Mouse (Mus musculus) liver, embryonic 14.5 days (tissue): Measurements from ENCODE around the gene Efcab12. TPM values are rescaled to one million over a fixed set of nuclear protein-coding genes. Genes with fewer than 3 reads are reported as not detected.

ENCODE experiments used
- ATAC-seq: fragments of 200-750 bp; cut with Nextera tagmentation; 2 replicates; pipeline ENCODE4 v1.8.0; 2017; ENCODE audit warnings: moderate number of reproducible peaks, mild to moderate bottlenecking, moderate library complexity; ENCODE audit not compliant: insufficient read depth
- DNase-seq, 3 experiments: peaks; one replicate each; pipeline ENCODE4 v3.0.0-alpha.2; 2012 to 2013; ENCODE audit warnings: low read depth in 3 of 3, low spot score in 3 of 3
- H3K27ac ChIP-seq: fragments of 300-500 bp; sonication (generic); 2 replicates; pipeline ENCODE4 v1.5.1; 2014; ENCODE audit warnings: moderate library complexity, mild to moderate bottlenecking, control low read depth, inconsistent platforms
- H3K27me3 ChIP-seq: fragments of 300-500 bp; sonication (generic); 2 replicates; pipeline ENCODE4 v1.6.1; 2014; ENCODE audit warnings: mild to moderate bottlenecking, low read length, moderate library complexity; ENCODE audit not compliant: control insufficient read depth, insufficient read depth
- H3K36me3 ChIP-seq: fragments of 300-500 bp; sonication (generic); replicated peaks from 2 replicates; pipeline ENCODE4 v1.6.1; 2014; ENCODE audit warnings: low read depth; ENCODE audit not compliant: control insufficient read depth, insufficient read depth
- H3K4me1 ChIP-seq, 2 experiments: fragments of 200-500 bp in 1 of 2; fragments of 300-500 bp in 1 of 2; sonication (generic) in 1 of 2; replicated peaks; 2 replicates each; pipeline ENCODE4 v1.6.1; 2012 to 2014; ENCODE audit warnings: antibody characterized with exemption in 1 of 2, inconsistent platforms in 1 of 2, low read length in 1 of 2; ENCODE audit not compliant: control insufficient read depth in 2 of 2, insufficient read depth in 2 of 2
- H3K4me2 ChIP-seq: fragments of 300-500 bp; sonication (generic); 2 replicates; pipeline ENCODE4 v1.6.1; 2014; ENCODE audit warnings: low read depth, mild to moderate bottlenecking, control low read depth, moderate library complexity
- H3K4me3 ChIP-seq, 2 experiments: fragments of 200-500 bp in 1 of 2; fragments of 300-500 bp in 1 of 2; sonication (generic) in 1 of 2; 2 replicates each; pipeline ENCODE4 v1.5.1; 2012 to 2014; ENCODE audit warnings: low read depth in 2 of 2, low read length in 2 of 2, mild to moderate bottlenecking in 2 of 2, control low read depth in 1 of 2, inconsistent platforms in 1 of 2, moderate library complexity in 1 of 2; ENCODE audit not compliant: insufficient read depth in 1 of 2
- H3K9ac ChIP-seq: fragments of 300-500 bp; sonication (generic); replicated peaks from 2 replicates; pipeline ENCODE4 v1.6.1; 2014; ENCODE audit warnings: mild to moderate bottlenecking, control low read depth, moderate library complexity
- H3K9me3 ChIP-seq: fragments of 300-500 bp; sonication (generic); 2 replicates; pipeline ENCODE4 v1.6.1; 2016; ENCODE audit warnings: low read length, mixed read lengths; ENCODE audit not compliant: control insufficient read depth
- CTCF ChIP-seq: IDR thresholded peaks from 2 replicates; pipeline ENCODE4 v1.5.1; 2016; ENCODE audit warnings: antibody characterized with exemption, low read depth, control low read depth
- EP300 ChIP-seq: IDR thresholded peaks from 2 replicates; pipeline ENCODE4 v1.6.1; 2016; ENCODE audit warnings: antibody characterized with exemption, low read depth
- WGBS: fragments of 180-500 bp; shearing (Covaris S2); extraction: QIAGEN DNeasy Blood & Tissue Kit; methylation state at CpG from one replicate; pipeline ENCODE4 v1.1.7; 2014; ENCODE audit not compliant: insufficient replicate concordance; 5-methylcytosine and 5-hydroxymethylcytosine counted together
- microRNA-seq: library from miRNA; unstranded; fragments of <30 nt; microRNA quantifications from one replicate; pipeline ENCODE4, GENCODE M21; 2016
- polyA plus RNA-seq, 2 experiments: library from polyadenylated mRNA; depleted of rRNA in 1 of 2; stranded (reverse) in 1 of 2; unstranded in 1 of 2; fragments of >200 nt; fragmentation: Nextera tagmentation in 1 of 2; extraction: Ambion mirVana in 1 of 2; gene quantifications; 2 replicates each; pipeline versions ENCODE4 v1.2.1 to v1.2.3; 2012 to 2014

Gene Efcab12
- polyA plus RNA-seq, 2 experiments, result 0.11 TPM; not detected in 1

DNA sequence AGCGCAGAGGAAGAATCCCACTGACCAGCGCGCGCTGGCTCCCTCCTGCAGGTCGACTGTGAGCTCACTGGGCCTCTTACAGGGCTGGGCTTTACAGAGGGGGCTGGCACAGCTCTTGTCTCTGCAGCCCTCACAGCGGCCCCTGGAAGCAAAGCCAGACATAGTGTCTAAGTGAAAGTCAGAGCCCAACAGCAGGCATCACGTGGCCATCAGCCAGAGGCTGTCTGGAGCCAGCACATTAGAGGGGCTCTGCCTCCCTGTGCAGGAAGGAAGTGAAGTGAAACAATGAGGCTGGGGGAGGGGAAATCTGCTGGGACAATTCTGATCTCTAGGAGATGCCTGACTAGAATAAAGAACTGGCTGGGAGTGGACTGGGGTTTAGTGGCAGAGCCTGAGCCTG is 74.0 kb downstream of the Efcab12 start:
- 6% methylated on average over 7 of the region's 7 CpGs for WGBS

DNA sequence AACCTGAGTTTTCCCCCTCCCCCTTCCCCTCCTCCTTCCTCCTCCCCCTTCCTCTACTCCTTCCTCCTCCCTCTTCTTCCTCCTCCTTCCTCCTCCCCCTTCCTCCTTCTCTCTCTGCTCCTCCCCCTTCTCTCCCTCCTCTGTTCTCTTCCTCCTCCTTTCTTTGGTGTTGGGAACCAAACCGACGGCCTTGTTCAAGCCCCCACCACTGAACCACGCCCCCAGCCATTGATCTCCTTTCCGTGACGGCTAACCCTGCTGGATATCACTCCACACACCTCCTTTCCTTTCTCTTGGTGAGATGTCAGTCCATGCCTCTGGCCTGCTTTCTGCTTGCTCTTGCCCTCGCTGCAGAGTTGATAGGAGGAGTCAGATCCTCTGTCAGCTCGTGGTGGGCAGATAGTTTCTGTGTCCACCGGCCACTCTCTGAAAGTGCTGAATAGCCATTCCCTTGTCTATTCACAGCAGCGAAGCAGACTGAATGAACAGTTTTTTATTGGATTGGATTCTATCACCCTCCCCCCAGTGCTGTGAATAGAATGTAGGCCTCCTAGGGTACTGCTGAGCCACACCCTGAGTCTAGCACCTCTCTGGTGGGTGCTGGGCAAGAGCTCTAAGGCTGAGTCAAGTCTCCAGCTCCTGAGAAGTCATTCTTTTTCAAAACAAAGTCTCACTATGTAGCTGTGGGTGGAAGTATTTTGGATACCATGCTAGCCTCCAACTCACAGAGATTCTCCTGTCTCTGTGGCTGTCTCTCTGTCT is 76.0 kb downstream of the Efcab12 start, which contains the start of gene Tmem40:
Tmem40 (minus strand) TSS at position 416 of the 762 bp plus-strand sequence.
- H3K9ac ChIP-seq, result peak within 1 kb of the TSS; percentile 11; the same call in 1 of the 2 replicates
- peaks cover 30% of the 10 kb centered on the region in 2 experiments for H3K4me1 ChIP-seq
- WGBS, result 2% methylated on average over 9 of the region's 9 CpGs
- DNase-seq (no peak), ATAC-seq (no peak)
- H3K36me3 ChIP-seq, result no peaks in the 10 kb centered on the region
- no peaks in the 10 kb centered on the region for H3K27me3 ChIP-seq
- TF ChIP-seq CTCF, result no peak
- no peak for TF ChIP-seq EP300
- peak within 1 kb of the TSS; percentile 56 for H3K4me2 ChIP-seq
- H3K4me3 ChIP-seq, result peak within 1 kb of the TSS in 1 of 2 experiments; percentile 10; a peak in 1 of 4 replicates
- peak within 1 kb of the TSS; percentile 6; the same call in 1 of the 2 replicates for H3K27ac ChIP-seq
- H3K9me3 ChIP-seq, result no peaks in the 10 kb centered on the region

More for the DNA sequence above, 74.0 kb downstream of the Efcab12 start:
- ATAC-seq, result peak; percentile 42
- peaks cover 17 to 30% of the 10 kb centered on the region in 2 experiments for H3K4me1 ChIP-seq
- no peak overlapping the region; the same call in 1 of the 2 replicates for H3K9ac ChIP-seq
- TF ChIP-seq EP300 (no peak), CTCF (no peak)
- H3K27me3 ChIP-seq, result no peaks in the 10 kb centered on the region
- H3K27ac ChIP-seq, result no peak overlapping the region
- H3K9me3 ChIP-seq, result no peaks in the 10 kb centered on the region
- H3K36me3 ChIP-seq, result no peaks in the 10 kb centered on the region
- no peak overlapping the region for H3K4me3 ChIP-seq
- peak overlapping the region; percentile 14 for H3K4me2 ChIP-seq
- no peak for DNase-seq

DNA sequence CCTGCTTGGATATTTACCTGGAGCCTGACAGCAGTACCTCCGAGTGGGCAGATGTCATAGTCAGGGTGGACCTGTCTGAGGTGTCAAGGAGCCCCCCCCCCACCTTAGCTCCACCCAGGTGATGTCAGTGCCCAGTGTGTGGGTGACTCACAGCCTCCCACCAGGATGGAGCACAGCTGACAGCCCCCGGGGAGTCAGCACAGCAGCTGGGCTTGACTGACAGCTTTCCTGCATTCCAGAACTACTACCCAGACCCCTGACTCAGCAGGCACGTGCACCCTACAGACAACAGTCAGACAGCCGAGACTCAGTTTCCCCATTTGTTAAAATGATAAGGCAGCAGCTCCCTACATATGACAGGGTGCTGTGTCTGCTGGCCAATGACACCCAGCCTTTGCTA is 77.2 kb downstream of the Efcab12 start:
- Histone ChIP-seq H3K27ac (no peak overlapping the region), H3K4me2 (no peak overlapping the region), H3K27me3 (no peaks in the 10 kb centered on the region), H3K9me3 (no peaks in the 10 kb centered on the region), H3K36me3 (no peaks in the 10 kb centered on the region), H3K9ac (no peak overlapping the region), H3K4me3 (no peak overlapping the region), H3K4me1 (peaks cover 30 to 35% of the 10 kb centered on the region in 2 experiments)
- TF ChIP-seq CTCF (no peak), EP300 (no peak)
- ATAC-seq (no peak), DNase-seq (no peak)
- 35% methylated on average over 4 of the region's 4 CpGs for WGBS

Small RNA genes lying within 50 kb of the gene (microRNA-seq; reads per million reads assigned to microRNA genes)
- gene Mir7660, result not detected

Other genes with a start within 250 kb of the Efcab12 start
- 5.3 and 6.0 TPM in 2 replicates for gene Mkrn2os, start 245.8 kb downstream of the Efcab12 start, polyA plus RNA-seq (2012; rRNA removed)
- gene Mkrn2os, start 245.8 kb downstream of the Efcab12 start, polyA plus RNA-seq (2014; fragmentation: Nextera tagmentation; extraction: Ambion mirVana), result 7.1 and 8.0 TPM in 2 replicates
- gene Mkrn2, start 236.5 kb downstream of the Efcab12 start, polyA plus RNA-seq (2012; rRNA removed), result 6.2 and 8.9 TPM in 2 replicates
- 9.4 and 10.1 TPM in 2 replicates for gene Mkrn2, start 236.5 kb downstream of the Efcab12 start, polyA plus RNA-seq (2014; fragmentation: Nextera tagmentation; extraction: Ambion mirVana)
- 36.5 and 41.5 TPM in 2 replicates for gene Raf1, start 161.8 kb downstream of the Efcab12 start, polyA plus RNA-seq (2012; rRNA removed)
- gene Raf1, start 161.8 kb downstream of the Efcab12 start, polyA plus RNA-seq (2014; fragmentation: Nextera tagmentation; extraction: Ambion mirVana), result 37.9 and 38.9 TPM in 2 replicates
- 19.4 and 20.1 TPM in 2 replicates for gene Tmem40, start 76.0 kb downstream of the Efcab12 start, polyA plus RNA-seq (2012; rRNA removed)
- 19.8 and 21.5 TPM in 2 replicates for gene Tmem40, start 76.0 kb downstream of the Efcab12 start, polyA plus RNA-seq (2014; fragmentation: Nextera tagmentation; extraction: Ambion mirVana)
- 2.4 and 2.8 TPM in 2 replicates for gene Cand2, start 63.9 kb downstream of the Efcab12 start, polyA plus RNA-seq (2012; rRNA removed)
- 1.7 and 2.5 TPM in 2 replicates for gene Cand2, start 63.9 kb downstream of the Efcab12 start, polyA plus RNA-seq (2014; fragmentation: Nextera tagmentation; extraction: Ambion mirVana)
- 986 and 1,878 TPM in 2 replicates for gene Rpl32, start 29.7 kb downstream of the Efcab12 start, polyA plus RNA-seq (2012; rRNA removed)
- 1,452 and 1,510 TPM in 2 replicates for gene Rpl32, start 29.7 kb downstream of the Efcab12 start, polyA plus RNA-seq (2014; fragmentation: Nextera tagmentation; extraction: Ambion mirVana)
- gene Mbd4, start 15.0 kb upstream of the Efcab12 start, polyA plus RNA-seq (2012; rRNA removed), result 3.8 and 6.4 TPM in 2 replicates
- gene Mbd4, start 15.0 kb upstream of the Efcab12 start, polyA plus RNA-seq (2014; fragmentation: Nextera tagmentation; extraction: Ambion mirVana), result 5.8 and 9.3 TPM in 2 replicates
- gene Ift122, start 15.1 kb upstream of the Efcab12 start, polyA plus RNA-seq (2012; rRNA removed), result 1.6 and 1.7 TPM in 2 replicates
- 1.9 TPM in 2 replicates for gene Ift122, start 15.1 kb upstream of the Efcab12 start, polyA plus RNA-seq (2014; fragmentation: Nextera tagmentation; extraction: Ambion mirVana)
- gene Rho, start 93.3 kb upstream of the Efcab12 start, polyA plus RNA-seq (2012; rRNA removed), result 0.03 TPM in 2 replicates
- gene Rho, start 93.3 kb upstream of the Efcab12 start, polyA plus RNA-seq (2014; fragmentation: Nextera tagmentation; extraction: Ambion mirVana), result not detected in 2 replicates
- not detected in 2 replicates for gene H1foo, start 106.5 kb upstream of the Efcab12 start, polyA plus RNA-seq (2012; rRNA removed)
- gene H1foo, start 106.5 kb upstream of the Efcab12 start, polyA plus RNA-seq (2014; fragmentation: Nextera tagmentation; extraction: Ambion mirVana), result not detected in 2 replicates
- 7.5 and 13.0 TPM in 2 replicates for gene Plxnd1, start 156.6 kb upstream of the Efcab12 start, polyA plus RNA-seq (2012; rRNA removed)
- 6.4 and 7.6 TPM in 2 replicates for gene Plxnd1, start 156.6 kb upstream of the Efcab12 start, polyA plus RNA-seq (2014; fragmentation: Nextera tagmentation; extraction: Ambion mirVana)